Mouse (Mus musculus) midbrain, embryonic 11.5 days (tissue): ENCODE results near the gene Zfp827. TPM values are rescaled to one million over a fixed set of nuclear protein-coding genes. Genes with fewer than 3 reads are reported as not detected.
"Not testable (repeated sequence)": the region's sequence is repeated elsewhere in the genome, so short reads cannot be mapped to it uniquely, and the experiment has no call there.

Experiments used
- ATAC-seq: fragments of 200-750 bp; cut with Nextera tagmentation; 2 replicates; pipeline ENCODE4 v1.8.0; 2017; ENCODE audit warnings: moderate TSS enrichment, moderate library complexity; ENCODE audit not compliant: low FRiP score
- DNase-seq: peaks from one replicate; pipeline ENCODE4 v3.0.0; 2015; ENCODE audit warnings: low spot score; ENCODE audit errors: missing footprints
- H3K27ac ChIP-seq: fragments of 300-500 bp; sonication (generic); 2 replicates; pipeline ENCODE4 v1.5.1; 2014; ENCODE audit warnings: low read depth, low read length
- H3K27me3 ChIP-seq: fragments of 300-500 bp; sonication (generic); 2 replicates; pipeline ENCODE4 v1.6.1; 2014; ENCODE audit warnings: mild to moderate bottlenecking, low read length, moderate library complexity, mixed read lengths; ENCODE audit not compliant: control insufficient read depth, insufficient read depth
- H3K36me3 ChIP-seq: fragments of 300-500 bp; sonication (generic); 2 replicates; pipeline ENCODE4 v1.6.1; 2014; ENCODE audit warnings: mild to moderate bottlenecking, low read length, moderate library complexity, mixed read lengths; ENCODE audit not compliant: control insufficient read depth, insufficient read depth
- H3K4me1 ChIP-seq: fragments of 300-500 bp; sonication (generic); 2 replicates; pipeline ENCODE4 v1.6.1; 2014; ENCODE audit warnings: low read length; ENCODE audit not compliant: control insufficient read depth, insufficient read depth
- H3K4me2 ChIP-seq: fragments of 300-500 bp; sonication (generic); 2 replicates; pipeline ENCODE4 v1.6.1; 2014; ENCODE audit warnings: mild to moderate bottlenecking, moderate library complexity
- H3K4me3 ChIP-seq: fragments of 300-500 bp; sonication (generic); 2 replicates; pipeline ENCODE4 v1.5.1; 2014; ENCODE audit warnings: low read depth, low read length
- H3K9ac ChIP-seq: fragments of 300-500 bp; sonication (generic); 2 replicates; pipeline ENCODE4 v1.6.1; 2014; ENCODE audit warnings: low read length
- H3K9me3 ChIP-seq: fragments of 300-500 bp; sonication (generic); 2 replicates; pipeline ENCODE4 v1.6.1; 2016; ENCODE audit warnings: low read length; ENCODE audit not compliant: control insufficient read depth
- whole genome bisulfite sequencing: fragments of 180-500 bp; shearing (Covaris S2); extraction: QIAGEN DNeasy Blood & Tissue Kit; methylation state at CpG from one replicate; pipeline ENCODE4 v1.1.7; 2014; 5-methylcytosine and 5-hydroxymethylcytosine counted together
- polyA plus RNA-seq: library from polyadenylated mRNA; unstranded; fragments of >200 nt; fragmentation: Nextera tagmentation; extraction: Ambion mirVana; gene quantifications from 2 replicates; pipeline ENCODE4 v1.2.1, GENCODE M21; 2014

Gene Zfp827
- polyA plus RNA-seq, 1 experiment from 2014 or later: 9.5 TPM

DNA sequence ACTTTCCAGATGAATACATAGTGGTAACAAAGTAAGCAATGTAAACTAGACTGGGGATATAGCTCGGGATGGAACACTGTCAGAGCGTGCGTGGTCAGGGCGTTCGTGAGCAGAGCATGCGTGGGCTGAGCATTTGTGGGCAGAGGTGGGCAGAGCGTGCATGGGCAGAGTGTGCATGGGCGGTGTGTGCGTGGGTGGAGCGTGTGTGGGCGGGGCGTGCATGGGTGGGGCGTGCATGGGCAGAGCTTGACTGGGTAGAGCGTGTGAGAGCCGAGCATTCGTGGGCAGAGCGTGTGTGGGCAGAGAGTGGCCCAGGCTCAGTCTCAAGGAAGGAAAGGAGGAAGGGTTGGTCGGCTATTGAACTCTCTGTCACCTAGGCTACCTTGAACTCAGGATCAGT is 84.2 kb downstream of the Zfp827 start:
- H3K4me3 ChIP-seq: no peak overlapping the region
- H3K27ac ChIP-seq: no peak overlapping the region
- no peaks in the 10 kb centered on the region for H3K4me1 ChIP-seq
- H3K9ac ChIP-seq: no peak overlapping the region
- H3K9me3 ChIP-seq: no peaks in the 10 kb centered on the region
- no peak overlapping the region for H3K4me2 ChIP-seq
- ATAC-seq: 0 out of 2 replicates have a peak, but pooled peaks have one; percentile 22
- WGBS: 93% methylated on average over 18 of the region's 18 CpGs
- no peak for DNase-seq
- no peaks in the 10 kb centered on the region for H3K27me3 ChIP-seq
- no peaks in the 10 kb centered on the region for H3K36me3 ChIP-seq

DNA sequence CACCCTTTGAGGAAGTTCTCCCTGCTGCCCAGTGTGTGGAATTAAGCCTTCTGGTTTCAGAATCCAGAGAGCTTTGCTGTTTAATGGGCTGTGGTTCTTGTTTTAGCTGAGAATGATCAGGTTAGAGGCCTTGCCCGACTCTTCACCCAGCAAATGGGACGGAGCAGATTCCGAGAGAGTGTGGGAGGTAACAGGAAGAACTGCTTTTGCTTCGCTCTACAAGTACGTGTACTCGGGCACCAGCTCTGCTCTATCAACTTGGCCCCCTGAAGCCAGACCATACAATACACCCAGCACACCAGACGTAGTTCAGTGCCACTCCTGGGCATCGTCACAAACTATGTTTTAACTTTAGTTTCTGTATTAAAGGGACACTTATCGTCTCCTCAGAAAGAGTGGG is 85.3 kb downstream of the Zfp827 start:
- no peaks in the 10 kb centered on the region for H3K9me3 ChIP-seq

DNA sequence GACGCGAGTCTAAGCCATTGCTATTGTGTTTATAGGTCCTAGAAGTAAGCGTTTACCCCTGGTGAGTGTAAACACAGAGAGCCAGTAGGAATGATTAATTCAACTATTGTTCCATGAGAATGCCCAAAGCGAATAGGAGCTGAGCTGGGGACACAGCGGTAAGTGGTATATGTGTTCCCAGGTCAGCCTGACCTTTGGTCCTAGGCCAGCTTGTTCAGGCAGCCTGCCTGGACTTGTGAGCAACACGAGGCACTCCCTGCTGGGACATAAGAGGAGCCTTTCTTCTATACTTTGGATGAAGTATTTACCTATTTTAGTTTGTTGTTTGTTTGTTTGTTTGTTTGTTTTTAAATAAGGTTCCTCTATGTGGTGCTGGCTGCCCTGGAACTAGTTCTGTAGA is 86.3 kb downstream of the Zfp827 start:
- DNase-seq: no peak
- H3K27ac ChIP-seq: no peak overlapping the region
- H3K36me3 ChIP-seq: 0 out of 2 replicates have a peak, but pooled peaks cover 4% of the 10 kb centered on the region
- H3K4me3 ChIP-seq: no peak overlapping the region
- H3K27me3 ChIP-seq: no peaks in the 10 kb centered on the region
- no peak overlapping the region for H3K9ac ChIP-seq
- no peaks in the 10 kb centered on the region for H3K4me1 ChIP-seq
- H3K4me2 ChIP-seq: no peak overlapping the region
- no peak for ATAC-seq
- WGBS: 74% methylated on average over 6 of the region's 6 CpGs
- H3K9me3 ChIP-seq: no peaks in the 10 kb centered on the region

More for the DNA sequence above, 85.3 kb downstream of the Zfp827 start:
- WGBS: 92% methylated on average over 9 of the region's 9 CpGs
- DNase-seq: no peak
- H3K27ac ChIP-seq: no peak overlapping the region
- ATAC-seq: no peak
- H3K4me1 ChIP-seq: no peaks in the 10 kb centered on the region
- no peak overlapping the region for H3K4me3 ChIP-seq
- no peak overlapping the region for H3K4me2 ChIP-seq
- H3K27me3 ChIP-seq: no peaks in the 10 kb centered on the region
- H3K9ac ChIP-seq: no peak overlapping the region
- no peaks in the 10 kb centered on the region for H3K36me3 ChIP-seq

DNA sequence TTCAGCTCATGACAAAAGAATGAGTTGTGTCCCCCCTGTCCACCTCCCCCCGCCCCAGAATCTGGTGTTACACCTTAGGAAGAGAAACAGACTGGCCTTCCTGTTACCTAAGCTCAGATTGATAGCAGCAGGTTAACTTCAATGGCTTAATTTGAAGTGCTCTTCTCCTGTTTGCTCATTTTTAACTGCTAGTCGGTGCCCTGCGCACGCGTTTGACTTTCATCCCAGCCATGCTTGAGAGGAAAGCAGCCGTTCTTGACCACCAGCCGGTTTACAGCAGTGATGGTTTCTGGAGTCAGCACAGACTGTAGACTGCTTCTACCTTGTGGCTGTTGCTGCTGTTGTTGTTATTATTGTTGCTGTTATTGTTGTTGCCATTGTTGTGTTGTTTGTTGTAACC is 88.2 kb downstream of the Zfp827 start:
- 87% methylated on average over 7 of the region's 7 CpGs for WGBS
- ATAC-seq (no peak), DNase-seq (no peak)
- no peak overlapping the region for H3K4me3 ChIP-seq
- no peak overlapping the region for H3K4me2 ChIP-seq
- H3K4me1 ChIP-seq: no peaks in the 10 kb centered on the region
- no peak overlapping the region for H3K9ac ChIP-seq
- H3K36me3 ChIP-seq: 0 out of 2 replicates have a peak, but pooled peaks cover 4% of the 10 kb centered on the region
- no peaks in the 10 kb centered on the region for H3K27me3 ChIP-seq
- no peak overlapping the region for H3K27ac ChIP-seq
- H3K9me3 ChIP-seq: no peaks in the 10 kb centered on the region

DNA sequence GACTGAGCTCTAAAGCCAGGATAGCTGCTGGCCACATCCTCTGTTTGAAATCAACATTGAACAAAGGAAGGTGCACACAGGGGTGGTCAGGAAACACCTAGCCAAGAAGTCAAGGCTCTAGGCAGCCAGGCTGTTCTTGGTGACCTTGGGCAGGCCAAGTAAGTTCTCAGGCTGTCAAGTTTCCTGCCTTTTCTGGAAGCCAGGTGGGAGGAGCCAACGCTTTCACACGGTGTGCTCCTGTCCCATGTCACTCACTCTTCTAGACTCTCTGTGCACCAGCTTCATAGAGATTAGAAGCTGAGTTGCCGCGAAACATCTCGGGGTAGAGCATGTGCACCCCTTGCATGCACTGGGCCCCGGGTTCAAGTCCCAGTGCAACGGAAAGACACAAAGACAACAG is 89.5 kb downstream of the Zfp827 start:
- Histone ChIP-seq H3K9ac (no peak overlapping the region), H3K4me2 (no peak overlapping the region), H3K9me3 (no peaks in the 10 kb centered on the region), H3K27me3 (no peaks in the 10 kb centered on the region), H3K4me1 (no peaks in the 10 kb centered on the region), H3K27ac (no peak overlapping the region), H3K4me3 (no peak overlapping the region), H3K36me3 (0 out of 2 replicates have a peak, but pooled peaks cover 4% of the 10 kb centered on the region)
- no peak for DNase-seq
- 95% methylated on average over 7 of the region's 7 CpGs for WGBS
- ATAC-seq: no peak

DNA sequence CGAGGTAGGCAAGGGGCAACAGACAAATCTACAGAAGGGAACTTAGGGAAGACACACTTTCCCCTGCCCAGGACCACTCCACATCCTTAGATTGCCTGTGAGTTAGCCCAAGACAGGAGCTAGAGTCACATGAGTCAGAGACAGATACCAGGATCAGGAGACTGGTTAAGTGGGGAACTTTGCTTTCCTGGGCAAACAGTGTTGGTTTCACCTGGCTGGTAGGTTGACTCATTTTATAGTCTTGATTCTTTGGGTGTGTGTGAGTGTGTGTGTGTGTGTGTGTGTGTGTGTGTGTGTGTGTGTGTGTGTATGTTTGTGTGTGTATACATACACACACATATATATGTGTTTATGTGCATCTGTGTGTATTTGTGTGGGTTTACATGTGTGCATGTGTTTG is 93.4 kb downstream of the Zfp827 start:
- no peaks in the 10 kb centered on the region for H3K27me3 ChIP-seq
- DNase-seq (peak; percentile 59), ATAC-seq (no peak)
- WGBS: 86% methylated on average over 1 of the region's 1 CpGs
- H3K9me3 ChIP-seq: no peaks in the 10 kb centered on the region
- no peaks in the 10 kb centered on the region for H3K4me1 ChIP-seq
- H3K4me2 ChIP-seq: no peak overlapping the region
- H3K36me3 ChIP-seq: peaks cover 6% of the 10 kb centered on the region; the same call in 1 of the 2 replicates
- no peak overlapping the region for H3K27ac ChIP-seq
- H3K4me3 ChIP-seq: no peak overlapping the region
- H3K9ac ChIP-seq: no peak overlapping the region

DNA sequence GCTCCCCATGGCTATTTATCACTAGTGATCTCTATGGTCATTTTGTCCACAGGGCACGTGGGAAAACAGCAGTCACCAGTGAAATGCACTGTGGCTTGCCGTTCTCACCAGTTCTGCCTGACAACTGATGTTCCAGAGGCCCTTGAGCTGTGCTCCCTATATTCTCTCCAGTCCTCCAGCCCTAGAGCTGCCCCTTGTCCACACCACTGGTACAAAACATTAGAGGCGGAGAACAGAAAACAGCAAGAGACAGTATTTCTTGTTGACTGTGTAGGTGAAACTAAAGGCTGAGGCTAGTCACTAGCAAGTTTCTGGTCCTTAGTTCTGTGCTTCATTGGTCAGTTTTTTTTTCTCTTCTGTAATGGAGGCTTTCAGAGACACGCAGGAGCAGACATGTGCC is 96.0 kb downstream of the Zfp827 start:
- WGBS: 91% methylated on average over 4 of the region's 4 CpGs
- Histone ChIP-seq H3K9me3 (no peaks in the 10 kb centered on the region), H3K4me1 (no peaks in the 10 kb centered on the region), H3K27ac (no peak overlapping the region), H3K27me3 (no peaks in the 10 kb centered on the region), H3K4me3 (no peak overlapping the region), H3K9ac (no peak overlapping the region), H3K4me2 (no peak overlapping the region), H3K36me3 (peaks cover 3% of the 10 kb centered on the region; the same call in 1 of the 2 replicates)
- peak; percentile 54 for DNase-seq
- no peak for ATAC-seq

DNA sequence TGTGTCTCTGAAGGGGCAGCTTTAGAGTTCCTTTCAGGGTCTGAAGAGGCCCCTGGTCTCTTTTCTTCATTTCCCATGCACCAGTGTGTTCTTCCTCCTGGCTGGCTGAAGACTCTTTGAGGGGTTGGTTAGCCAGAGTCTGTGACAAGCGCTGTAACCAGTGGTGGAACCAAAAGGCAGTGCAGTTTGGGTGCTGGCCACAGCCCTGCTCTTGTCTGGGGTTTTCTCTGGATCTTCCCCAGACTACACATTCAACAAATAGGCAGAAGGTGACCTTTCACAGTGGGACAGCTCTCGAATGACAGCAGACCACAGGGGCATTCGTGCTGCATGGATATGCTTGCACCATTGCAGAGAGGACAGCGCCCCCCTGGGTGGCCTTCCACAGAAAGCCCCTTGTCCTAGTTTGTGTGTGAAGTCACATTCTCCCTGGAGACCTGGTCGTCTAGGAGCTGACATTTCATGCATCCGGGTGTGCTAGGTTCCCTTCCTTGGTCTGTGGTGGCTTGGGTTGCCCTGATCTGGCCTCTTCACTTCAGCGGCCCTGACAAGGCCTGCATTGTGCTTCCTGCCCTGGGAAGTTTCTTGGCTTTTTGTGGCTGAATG is 99.1 kb downstream of the Zfp827 start:
- Histone ChIP-seq H3K27me3 (no peaks in the 10 kb centered on the region), H3K4me2 (no peak overlapping the region), H3K36me3 (peaks cover 6% of the 10 kb centered on the region), H3K4me1 (no peaks in the 10 kb centered on the region), H3K9me3 (no peaks in the 10 kb centered on the region), H3K27ac (no peak overlapping the region), H3K9ac (no peak overlapping the region), H3K4me3 (no peak overlapping the region)
- 63% methylated on average over 7 of the region's 7 CpGs for WGBS
- peak; percentile 68 for DNase-seq
- 0 out of 2 replicates have a peak, but pooled peaks have one; percentile 24 for ATAC-seq

DNA sequence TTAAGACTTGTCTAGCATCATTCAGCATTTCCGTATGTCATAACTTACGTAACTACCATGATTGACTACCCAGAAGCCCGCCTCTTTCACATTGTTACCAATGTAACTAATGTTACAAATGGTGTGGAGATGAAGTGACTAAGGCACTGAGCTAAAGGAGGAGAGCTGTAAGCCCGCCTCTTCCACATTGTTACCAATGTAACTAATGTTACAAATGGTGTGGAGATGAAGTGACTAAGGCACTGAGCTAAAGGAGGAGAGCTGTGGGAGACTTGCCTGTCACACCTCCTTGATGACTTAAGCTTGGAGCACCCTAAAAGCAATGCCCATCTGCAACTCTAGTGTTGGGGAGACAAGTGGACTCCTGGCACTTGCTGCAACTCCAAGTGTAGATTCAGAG is 100.3 kb downstream of the Zfp827 start:
- H3K4me3 ChIP-seq, H3K4me1 ChIP-seq, H3K36me3 ChIP-seq, H3K9ac ChIP-seq, H3K9me3 ChIP-seq, H3K4me2 ChIP-seq, H3K27me3 ChIP-seq, H3K27ac ChIP-seq, ATAC-seq: not testable (repeated sequence)
- 89% methylated on average over 4 of the region's 4 CpGs for WGBS
- peak; percentile 51 for DNase-seq
